Mouse (Mus musculus) myocyte (in vitro differentiated cells): ENCODE data around the gene Osbpl6.

ENCODE experiments used
- CEBPB ChIP-seq: IDR thresholded peaks from 2 replicates; pipeline ENCODE4 v1.6.1; 2011; ENCODE audit warnings: mild to moderate bottlenecking, moderate library complexity; ENCODE audit not compliant: poor library complexity, insufficient read depth, severe bottlenecking
- E2F4 ChIP-seq: IDR thresholded peaks from one replicate; pipeline ENCODE4 v1.6.1; 2011; ENCODE audit warnings: mild to moderate bottlenecking, control low read depth, moderate library complexity; ENCODE audit not compliant: insufficient read depth
- MAX ChIP-seq: IDR thresholded peaks from one replicate; pipeline ENCODE4 v1.6.1; 2011; ENCODE audit warnings: low read depth, mild to moderate bottlenecking, control low read depth
- MYOD1 ChIP-seq, 3 experiments: IDR thresholded peaks; one replicate each; pipeline ENCODE4 v1.6.1; 2011; ENCODE audit warnings: control low read depth in 2 of 3, low read depth in 2 of 3, mild to moderate bottlenecking in 2 of 3, moderate library complexity in 1 of 3; ENCODE audit not compliant: insufficient read length in 2 of 3, control insufficient read depth in 1 of 3
- MYOG ChIP-seq, 3 experiments: IDR thresholded peaks; one replicate each; pipeline ENCODE4 v1.6.1; 2011; ENCODE audit warnings: control low read depth in 2 of 3, low read depth in 2 of 3, mild to moderate bottlenecking in 2 of 3; ENCODE audit not compliant: insufficient read length in 2 of 3, control insufficient read depth in 1 of 3, insufficient read depth in 1 of 3
- POLR2A ChIP-seq: IDR thresholded peaks from one replicate; pipeline ENCODE4 v1.6.1; 2011; ENCODE audit warnings: low read depth, mild to moderate bottlenecking, control low read depth, moderate library complexity; ENCODE audit not compliant: insufficient read length
- POLR2AphosphoS2 ChIP-seq: IDR thresholded peaks from one replicate; pipeline ENCODE4 v1.6.1; 2011; ENCODE audit warnings: low read depth, control low read depth; ENCODE audit not compliant: insufficient read length
- TCF12 ChIP-seq: IDR thresholded peaks from one replicate; pipeline ENCODE4 v1.6.1; 2011; ENCODE audit warnings: mild to moderate bottlenecking, control low read depth; ENCODE audit not compliant: poor library complexity, insufficient read depth, severe bottlenecking
- TCF3 ChIP-seq: IDR thresholded peaks from one replicate; pipeline ENCODE4 v1.6.1; 2011; ENCODE audit warnings: low read depth, control low read depth; ENCODE audit not compliant: insufficient read length
- USF1 ChIP-seq: IDR thresholded peaks from one replicate; pipeline ENCODE4 v1.6.1; 2011; ENCODE audit warnings: low read depth, mild to moderate bottlenecking, control low read depth, moderate library complexity

DNA sequence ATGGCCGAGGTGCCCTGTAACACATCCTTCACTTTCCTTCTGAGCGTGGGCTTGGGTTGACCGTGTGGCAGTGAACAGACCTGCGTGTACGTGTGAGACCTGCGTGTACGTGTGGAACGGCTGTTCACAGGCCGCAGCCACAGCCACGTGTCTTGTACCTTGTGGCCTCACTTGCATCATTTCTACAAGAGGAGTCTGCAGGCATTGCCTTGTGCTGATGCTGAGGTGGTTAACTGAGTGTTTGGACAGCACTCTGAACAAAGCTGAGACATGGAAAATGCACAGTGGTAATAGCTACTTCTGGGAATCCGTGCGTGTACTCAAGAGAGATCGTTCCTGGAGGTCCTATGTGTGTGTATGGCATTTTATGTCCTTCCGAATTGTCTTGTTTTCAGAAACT lies 111.2 kb downstream of the Osbpl6 start:
- TF ChIP-seq MAX (no peak), E2F4 (no peak), USF1 (no peak), POLR2A (no peak), CEBPB (no peak), MYOG (IDR thresholded peaks at IDR 0.05; ENCODE audit: control insufficient read depth in 1 of 3, insufficient read depth in 1 of 3, insufficient read length in 2 of 3, low read depth in 2 of 3) (no peak), POLR2AphosphoS2 (no peak), MYOD1 (IDR thresholded peaks at IDR 0.05; ENCODE audit: control insufficient read depth in 1 of 3, insufficient read length in 2 of 3, low read depth in 2 of 3) (no peak), TCF3 (no peak), TCF12 (no peak)
